In the genomic region with DNA sequence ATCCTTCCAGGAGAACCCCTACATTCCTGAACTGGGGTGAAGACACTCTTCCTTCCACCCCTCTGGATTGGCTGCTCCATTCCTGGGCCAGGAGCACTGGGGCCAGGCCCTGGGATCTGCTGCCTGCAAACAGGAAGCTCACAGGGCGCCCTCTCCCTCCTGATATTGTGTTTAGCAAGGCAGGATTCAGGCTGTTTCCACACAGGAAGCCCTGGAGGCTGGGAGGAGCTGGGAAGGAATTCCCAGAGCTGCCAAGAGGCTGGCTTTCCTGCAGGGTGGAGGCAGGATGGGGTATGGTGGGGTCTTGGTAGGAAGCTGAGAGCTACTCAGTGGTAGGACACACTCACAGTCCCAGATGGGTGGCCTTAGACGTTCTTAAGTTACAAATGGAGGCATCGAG, we compare ENCODE assay signal across 8 mouse cellular contexts. TPM values are rescaled to one million over a fixed set of nuclear protein-coding genes. Genes with fewer than 3 reads are reported as not detected.
DNase-seq lines count a peak whose midpoint lies in the region; ATAC-seq lines count a peak whose summit lies in the region.

No protein-coding gene starts in this region.

- ATAC-seq in forebrain, embryonic 14.5 days: no peak
- ATAC-seq in limb, embryonic 15.5 days (ENCODE audit: insufficient number of reproducible peaks, low FRiP score, low TSS enrichment, low read depth): 0 out of 2 replicates have a peak, but pooled peaks have one; percentile 30
- no peak for ATAC-seq in monocyte, adult 5-6 weeks (replicated peaks; ENCODE audit: insufficient number of reproducible peaks, low FRiP score, low TSS enrichment, poor library complexity, severe bottlenecking)

- peaks cover 7% of the 10 kb centered on the region; the same call in 1 of the 2 replicates for H3K4me1 ChIP-seq in forebrain, embryonic 14.5 days (ENCODE audit: control insufficient read depth, insufficient read depth, low read length)
- peaks cover 45% of the 10 kb centered on the region for H3K4me1 ChIP-seq in limb, embryonic 15.5 days

- H3K27me3 ChIP-seq in forebrain, embryonic 14.5 days (replicated peaks; ENCODE audit: control insufficient read depth, insufficient read depth, low read length): no peaks in the 10 kb centered on the region
- no peaks in the 10 kb centered on the region for H3K27me3 ChIP-seq in limb, embryonic 15.5 days

- H3K9me3 ChIP-seq in forebrain, embryonic 14.5 days (replicated peaks; ENCODE audit: control insufficient read depth, low read length): no peaks in the 10 kb centered on the region; the same call in 1 of the 2 replicates
- no peaks in the 10 kb centered on the region for H3K9me3 ChIP-seq in limb, embryonic 15.5 days

- peak overlapping the region; percentile 29; the same call in 1 of the 2 replicates for H3K9ac ChIP-seq in forebrain, embryonic 14.5 days (ENCODE audit: low read length)
- H3K9ac ChIP-seq in limb, embryonic 15.5 days: no peak overlapping the region

- intact Hi-C loops in heart, postnatal 36 days (cut with DNase I): loop anchor here (1.0 kb wide), 1 partner anchor 36 kb away; no protein-coding TSS in a partner anchor

- WGBS in forebrain, embryonic 14.5 days: 38% methylated on average over 3 of the region's 3 CpGs
- 33% methylated on average over 3 of the region's 3 CpGs for WGBS in limb, embryonic 15.5 days

- DNase-seq in adrenal gland, adult (ENCODE audit: inconsistent age in 2 of 2, low spot score in 1 of 2): peak; percentile 60 to 77
- no peak for DNase-seq in adrenal gland, postnatal 4 days (ENCODE audit: low spot score in 2 of 2)
- no peak for DNase-seq in forebrain, embryonic 14.5 days (ENCODE audit: low spot score)
- peak; percentile 72 to 75 for DNase-seq in heart, postnatal 36 days
- peak; percentile 53 for DNase-seq in skeletal muscle tissue, adult 2 months (ENCODE audit: low read depth, low spot score)
- DNase-seq in thymus, postnatal 0 days (ENCODE audit: low spot score): no peak

- peaks cover 22% of the 10 kb centered on the region for H3K36me3 ChIP-seq in forebrain, embryonic 14.5 days (ENCODE audit: control insufficient read depth, insufficient read depth, low read length)
- H3K36me3 ChIP-seq in limb, embryonic 15.5 days: peaks cover 3% of the 10 kb centered on the region; the same call in 1 of the 2 replicates

- no peak overlapping the region for H3K4me3 ChIP-seq in forebrain, embryonic 14.5 days (ENCODE audit: low read depth, low read length)
- no peak overlapping the region for H3K4me3 ChIP-seq in limb, embryonic 15.5 days

- peak overlapping the region; percentile 41; the same call in 1 of the 2 replicates for H3K27ac ChIP-seq in forebrain, embryonic 14.5 days (ENCODE audit: low read depth, low read length)
- H3K27ac ChIP-seq in limb, embryonic 15.5 days: peak overlapping the region; percentile 72

- no peak overlapping the region for H3K4me2 ChIP-seq in forebrain, embryonic 14.5 days (ENCODE audit: low read length)
- no peak overlapping the region for H3K4me2 ChIP-seq in limb, embryonic 15.5 days

RNA-seq across cellular contexts. Expression of gene Kif26a, which starts 38.4 kb away (rescaled TPM):
- total RNA-seq in adrenal gland, postnatal 4 days (2021): 10 to 100 TPM; 38.1 to 39.2 TPM
- polyA plus RNA-seq in forebrain, embryonic 14.5 days (2014; fragmentation: Nextera tagmentation; extraction: Ambion mirVana): 11.5 and 12.3 TPM in 2 replicates
- 10 to 100 TPM; 13.8 to 15.5 TPM for total RNA-seq in heart, postnatal 36 days (2021)
- 6.3 and 8.7 TPM in 2 replicates for polyA plus RNA-seq in limb, embryonic 15.5 days (2015; fragmentation: Nextera tagmentation; extraction: Ambion mirVana)
- polyA plus RNA-seq in thymus, postnatal 0 days (2015; fragmentation: Nextera tagmentation; extraction: Ambion mirVana): 0.87 and 0.92 TPM in 2 replicates
- total RNA-seq in monocyte, adult 5-6 weeks (2017): not detected in 3 replicates

Comparison
In these comparisons a context has a peak if more than half of its experiments do, and no peak if none do; other contexts are left out.
1. DNase-seq: peak in adrenal gland, adult (2 of 2), heart, postnatal 36 days (2 of 2) and skeletal muscle tissue, adult 2 months (single experiment); none in adrenal gland, postnatal 4 days (0 of 2), forebrain, embryonic 14.5 days (single experiment) and thymus, postnatal 0 days (single experiment).
2. RNA of gene Kif26a, which starts 38.4 kb away (total RNA-seq): 38.1 to 39.2 TPM in adrenal gland, postnatal 4 days and 13.8 to 15.5 TPM in heart, postnatal 36 days; not detected in monocyte, adult 5-6 weeks; every median in the first group is over 10 times any median in the second.